Mouse (Mus musculus) left cerebral cortex, adult 18-20 months (tissue): ENCODE results near the gene Naa15. TPM values are rescaled to one million over a fixed set of nuclear protein-coding genes. Genes with fewer than 3 reads are reported as not detected.
"Not testable (repeated sequence)": the region's sequence is repeated elsewhere in the genome, so short reads cannot be mapped to it uniquely, and the experiment has no call there.

Experiments
- DNase-seq, 2 experiments: peaks; one replicate each; pipeline ENCODE4 v3.0.0; 2021 to 2022; ENCODE audit warnings: low spot score in 2 of 2, mixed read lengths in 1 of 2
- total RNA-seq, 2 experiments: library from RNA; stranded (reverse); gene quantifications; 2 replicates each; pipeline ENCODE4 v1.2.3; 2021

Gene Naa15
- total RNA-seq, 2 experiments from 2014 or later, result 41.6 to 51.3 TPM

DNA sequence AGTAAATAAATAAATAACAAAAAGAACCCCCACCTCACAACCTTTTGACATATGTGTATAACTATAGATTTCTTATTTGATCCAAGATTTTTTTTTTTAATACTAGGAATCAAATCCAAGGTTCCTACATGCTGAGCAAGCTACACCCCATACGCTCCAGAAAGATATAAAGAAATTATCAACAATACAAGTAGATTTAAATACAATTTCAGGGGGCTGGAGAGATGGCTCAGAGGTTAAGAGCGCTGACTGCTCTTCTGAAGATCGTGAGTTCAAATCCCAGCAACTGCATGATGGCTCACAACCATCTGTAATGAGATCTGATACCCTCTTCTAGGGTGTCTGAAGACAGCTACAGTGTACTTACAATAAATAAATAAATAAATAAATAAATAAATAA lies 21.9 kb upstream of the Naa15 start:
- DNase-seq, result not testable (repeated sequence)

DNA sequence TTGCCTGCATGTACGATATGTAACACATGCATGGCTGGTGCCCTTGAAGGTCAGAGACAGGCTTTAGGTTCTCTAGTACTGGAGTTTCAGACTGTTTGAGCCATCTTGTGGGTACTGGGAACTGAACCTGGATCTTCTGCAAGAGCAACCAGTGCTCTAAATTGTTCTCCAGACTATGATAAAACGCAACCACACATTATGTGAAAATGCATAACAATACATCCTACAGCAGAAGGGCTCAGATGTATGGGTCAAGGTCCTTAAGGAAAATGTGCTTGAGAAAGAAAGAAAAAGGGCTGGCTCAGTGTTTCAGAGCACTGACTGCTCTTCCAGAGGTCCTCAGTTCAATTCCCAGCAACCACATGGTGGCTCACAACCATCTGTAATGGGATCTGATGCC lies 21.3 kb upstream of the Naa15 start:
- no peak for DNase-seq

- DNase-seq, result no peak
Observed at GRCm38 (mm10) chr3:51394881-51395280, 20.1 kb upstream of the Naa15 start.

- no peak for DNase-seq
Observed at GRCm38 (mm10) chr3:51395461-51396145, 19.3 kb upstream of the Naa15 start.

GRCm38 (mm10) chr3:51396219-51397068 lies 18.5 kb upstream of the Naa15 start, which contains the start of gene Mgarp:
Mgarp (minus strand) TSS chr3:51396738.
- DNase-seq, result no peak

DNA sequence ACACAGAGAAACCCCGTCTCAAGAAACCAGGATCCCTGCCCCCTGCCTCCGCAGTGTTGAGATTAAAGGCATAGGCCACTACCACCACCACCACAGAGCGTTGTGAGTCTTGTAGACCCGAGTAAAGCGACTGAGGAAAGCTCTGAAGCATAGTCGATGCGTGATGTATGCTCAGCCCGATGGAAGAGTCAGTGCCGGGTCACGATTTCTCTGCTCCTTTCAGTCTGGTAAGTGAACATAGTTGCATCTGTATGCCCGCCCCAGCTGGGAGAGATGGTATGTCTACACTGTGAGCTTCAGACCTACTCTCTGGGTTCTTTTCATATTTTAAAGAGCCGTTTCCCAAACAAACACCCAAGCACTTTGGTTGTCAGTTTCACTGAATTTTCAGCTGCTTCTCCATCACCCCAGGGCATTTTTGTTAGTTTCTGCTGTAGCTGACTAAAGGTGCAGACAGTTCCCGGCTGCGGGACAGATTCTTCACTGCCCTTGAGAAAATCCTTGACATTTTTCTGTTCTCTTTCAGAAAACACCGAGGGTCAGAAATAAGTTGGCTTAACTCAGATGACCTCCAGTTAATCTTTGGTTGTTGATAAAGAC lies 17.1 kb upstream of the Naa15 start:
- DNase-seq, result no peak

DNA sequence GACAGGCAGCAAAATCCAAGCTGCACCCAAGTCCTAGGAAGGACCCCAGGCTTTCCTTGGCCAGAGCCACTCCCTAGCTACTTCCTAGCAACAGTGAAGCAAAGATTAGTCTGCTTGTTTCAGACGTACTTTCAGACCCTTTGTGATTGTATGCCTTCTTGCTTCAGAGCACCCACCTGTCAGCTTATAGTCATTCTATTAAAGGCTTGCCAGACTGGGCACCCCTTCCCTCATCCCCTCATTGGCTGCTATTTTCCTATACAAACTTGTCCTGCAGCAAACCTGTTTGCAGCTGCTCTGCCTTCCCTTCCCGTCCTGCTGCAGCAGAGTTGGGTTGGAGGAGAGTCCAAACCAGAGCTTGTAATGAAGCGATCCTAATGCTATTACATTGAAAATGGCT lies 16.3 kb upstream of the Naa15 start:
- no peak for DNase-seq

- DNase-seq, result no peak
Observed at GRCm38 (mm10) chr3:51399531-51399930, 15.4 kb upstream of the Naa15 start.

DNA sequence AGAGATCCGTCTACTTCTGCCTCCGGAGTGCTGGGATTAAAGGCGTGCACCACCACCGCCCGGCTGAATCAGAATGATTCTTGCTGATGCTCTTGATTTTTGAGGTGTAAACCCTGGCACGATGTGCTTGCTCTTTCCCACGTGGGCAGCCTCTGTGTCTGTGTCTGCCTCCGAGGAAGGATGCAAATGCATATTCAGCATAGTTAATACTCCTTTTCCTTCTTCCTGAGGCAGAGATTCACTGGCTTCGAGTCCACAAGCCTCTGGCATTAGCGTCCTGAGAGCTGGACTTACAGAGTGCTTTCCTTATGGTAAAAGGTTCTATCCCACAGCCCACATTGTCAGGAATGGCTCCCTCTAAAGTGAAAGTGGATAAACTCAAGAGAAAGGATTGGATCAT lies 14.3 kb upstream of the Naa15 start:
- DNase-seq, result peak in 1 of 2 experiments; percentile 12

- not testable (repeated sequence) for DNase-seq
Observed at GRCm38 (mm10) chr3:51402054-51402453, 12.9 kb upstream of the Naa15 start.

DNA sequence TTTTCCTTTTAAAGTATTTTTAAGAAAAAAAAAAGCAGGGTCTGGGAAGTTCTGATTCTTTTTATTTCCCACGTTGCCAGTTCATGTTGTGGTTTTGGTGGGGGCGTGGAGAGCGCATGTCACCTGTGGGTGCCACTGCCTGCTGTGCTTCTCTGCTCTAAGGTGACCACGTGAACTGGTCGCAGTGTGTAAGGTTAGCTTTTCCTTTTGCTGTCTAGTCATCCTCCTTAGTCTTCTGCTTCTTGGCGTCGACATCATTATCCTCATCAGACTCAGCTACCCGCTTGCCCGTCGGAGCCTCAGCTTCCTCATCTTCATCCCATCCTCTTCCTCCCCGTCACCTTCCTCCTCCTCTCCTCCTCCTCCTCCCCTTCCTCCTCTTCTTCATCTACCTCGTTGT lies 12.3 kb upstream of the Naa15 start:
- DNase-seq, result no peak

DNA sequence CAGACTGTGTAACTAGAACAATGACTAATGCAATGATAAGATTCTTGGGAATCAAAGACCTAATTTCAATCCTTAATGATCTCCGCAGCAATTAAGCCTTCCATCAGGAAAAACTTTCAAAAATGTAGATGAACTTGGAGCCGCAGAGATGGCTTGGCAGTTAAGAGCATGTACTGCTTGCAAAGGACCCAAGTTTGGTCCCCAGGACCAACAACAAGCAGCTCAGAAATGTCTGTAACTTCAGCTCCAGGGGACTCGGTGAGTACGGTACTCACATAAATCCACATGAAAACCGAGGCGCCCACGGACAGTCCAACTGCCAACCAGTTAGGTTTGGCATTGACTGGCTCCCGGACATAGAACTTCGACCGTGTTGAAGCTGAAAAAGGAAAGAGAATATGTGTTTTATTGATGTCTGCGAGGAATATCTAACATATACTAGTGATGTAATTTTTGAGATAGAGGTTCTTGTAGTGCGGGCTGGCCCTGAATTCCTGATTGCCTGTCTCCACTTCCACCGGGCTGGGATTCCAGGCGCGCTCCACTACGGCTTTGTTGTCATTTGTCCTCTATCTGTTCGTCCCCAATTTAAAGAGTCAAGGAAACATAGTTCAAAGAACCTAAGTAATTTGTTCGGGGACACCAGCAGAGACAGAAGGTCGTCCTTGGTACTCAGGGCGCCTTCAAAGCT lies 6.9 kb upstream of the Naa15 start:
- DNase-seq, result peak in 1 of 2 experiments; percentile 20

GRCm38 (mm10) chr3:51408561-51409183 lies 6.3 kb upstream of the Naa15 start, which contains the start of gene Ndufc1:
Ndufc1 (minus strand) TSS chr3:51408988.
- DNase-seq, result peak; percentile 97 to 99

DNA sequence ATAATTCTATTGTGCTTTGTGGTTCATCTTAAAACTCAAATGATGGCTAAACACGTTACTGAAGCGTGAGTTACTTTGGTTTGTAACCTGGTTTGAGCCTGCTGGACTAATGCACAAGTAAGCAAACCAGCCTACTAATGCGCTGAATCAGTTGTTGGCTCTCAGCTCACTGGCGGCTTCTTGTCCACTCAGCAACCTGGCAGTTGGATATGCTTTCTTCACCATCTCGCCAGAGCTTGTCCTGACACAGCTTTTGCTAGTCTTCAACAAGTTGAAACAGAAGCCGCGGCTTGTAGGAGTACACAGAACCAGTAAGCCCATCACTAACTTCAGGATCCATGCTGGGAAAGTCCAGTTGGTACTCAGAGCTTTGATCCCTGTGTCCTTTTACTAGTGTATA lies 2.5 kb upstream of the Naa15 start:
- no peak for DNase-seq

DNA sequence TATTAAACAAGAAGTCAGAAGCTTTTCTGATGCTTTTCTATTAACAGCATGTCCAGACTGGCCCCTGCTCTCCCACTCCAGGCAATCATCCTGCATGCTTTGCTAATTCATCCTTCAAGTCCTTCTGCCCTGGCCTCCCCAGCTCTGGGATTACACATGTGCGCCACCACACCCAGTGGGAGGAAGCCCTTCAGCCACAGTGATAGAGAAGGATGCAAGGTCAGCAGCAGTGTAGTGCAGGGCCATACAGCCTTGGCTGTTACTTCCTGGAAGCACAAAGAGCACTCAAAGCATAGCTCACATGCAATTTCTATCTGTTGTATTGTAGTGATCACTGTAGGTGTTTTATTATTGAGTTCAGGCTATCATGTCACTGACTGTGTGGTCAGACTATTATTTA lies 1.7 kb upstream of the Naa15 start:
- no peak for DNase-seq

- DNase-seq, result peak in 1 of 2 experiments; percentile 57
Observed at GRCm38 (mm10) chr3:51416073-51416363, 1.1 kb downstream of the Naa15 start.

GRCm38 (mm10) chr3:51416364-51417134 lies 1.6 kb downstream of the Naa15 start:
- DNase-seq, result peak in 1 of 2 experiments; percentile 9

- no peak for DNase-seq
Observed at GRCm38 (mm10) chr3:51417135-51417458, 2.1 kb downstream of the Naa15 start.

DNA sequence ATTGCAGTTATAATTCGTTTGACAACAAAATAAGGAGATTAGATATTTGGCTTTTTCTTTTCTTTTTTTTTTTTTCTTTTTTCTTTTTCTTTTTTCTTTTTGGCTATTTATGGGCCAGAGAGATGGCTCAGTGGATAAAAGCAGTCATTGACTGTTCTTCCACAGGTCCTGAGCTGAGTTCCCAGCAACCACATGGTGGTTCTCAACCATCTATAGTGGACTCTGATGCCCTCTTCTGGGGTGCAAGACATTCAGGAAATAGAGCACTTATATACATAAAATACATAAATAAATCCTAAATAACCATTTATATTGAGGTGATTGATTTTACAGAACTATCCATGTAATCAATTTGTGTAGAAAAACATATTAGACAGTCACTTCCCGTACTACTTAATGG lies 2.5 kb downstream of the Naa15 start:
- DNase-seq, result no peak

DNA sequence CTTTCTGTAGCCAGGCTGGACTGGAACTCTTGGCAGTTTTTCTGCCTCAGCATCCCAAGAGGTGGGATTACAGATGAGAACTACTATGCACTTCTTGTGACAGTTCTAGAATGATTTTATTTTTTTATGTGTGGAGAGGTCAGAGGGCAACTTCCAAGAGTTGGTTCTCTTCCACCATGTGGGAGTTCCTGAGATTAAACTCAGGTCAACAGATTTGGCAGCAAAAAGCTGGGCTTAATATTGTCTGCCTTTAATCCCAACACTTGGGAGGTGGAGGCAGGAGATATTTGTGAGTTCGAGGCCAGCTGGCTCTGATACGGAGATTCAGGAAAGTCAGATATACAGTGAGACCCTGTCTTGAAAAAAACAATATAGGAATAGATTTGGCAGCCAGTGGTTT lies 3.0 kb downstream of the Naa15 start:
- no peak for DNase-seq
